Mouse (Mus musculus): ENCODE measurements at regions not wholly inside any gene's neighbourhood (a gene's known extent, or its start where the extent isn't known, plus 50 kb on each side); places are given as distances from the start of the nearest gene placed in this dataset.

GRCm38 (mm10) chr8:35968341-35968740, 202.8 kb downstream of the Gm19410 start:
- H3K4me2 ChIP-seq (ENCODE audit: low read length), result no peak overlapping the region
- H3K9ac ChIP-seq (ENCODE audit: low read length), result no peak overlapping the region
- no peak for ATAC-seq
- no peak overlapping the region for H3K27ac ChIP-seq (ENCODE audit: low read depth, low read length)
- H3K4me3 ChIP-seq (ENCODE audit: low read depth, low read length), result no peak overlapping the region
- no peaks in the 10 kb centered on the region for H3K9me3 ChIP-seq (replicated peaks; ENCODE audit: control insufficient read depth, low read length)
- no peaks in the 10 kb centered on the region for H3K27me3 ChIP-seq (replicated peaks; ENCODE audit: control insufficient read depth, insufficient read depth, low read length)
- H3K4me1 ChIP-seq (ENCODE audit: control insufficient read depth, insufficient read depth, low read length), result no peaks in the 10 kb centered on the region
- DNase-seq (ENCODE audit: low spot score), result no peak
- WGBS, result 90% methylated on average over 9 of the region's 9 CpGs
- no peaks in the 10 kb centered on the region for H3K36me3 ChIP-seq (ENCODE audit: control insufficient read depth, insufficient read depth, low read length)

GRCm38 (mm10) chr8:35971082-35971481, 205.5 kb downstream of the Gm19410 start:
- Histone ChIP-seq H3K4me3 (ENCODE audit: low read depth, low read length) (no peak overlapping the region), H3K9me3 (replicated peaks; ENCODE audit: control insufficient read depth, low read length) (no peaks in the 10 kb centered on the region), H3K27me3 (replicated peaks; ENCODE audit: control insufficient read depth, insufficient read depth, low read length) (no peaks in the 10 kb centered on the region), H3K27ac (ENCODE audit: low read depth, low read length) (no peak overlapping the region), H3K4me2 (ENCODE audit: low read length) (no peak overlapping the region), H3K4me1 (ENCODE audit: control insufficient read depth, insufficient read depth, low read length) (no peaks in the 10 kb centered on the region), H3K36me3 (ENCODE audit: control insufficient read depth, insufficient read depth, low read length) (no peaks in the 10 kb centered on the region), H3K9ac (ENCODE audit: low read length) (no peak overlapping the region)
- ATAC-seq (no peak), DNase-seq (ENCODE audit: low spot score) (no peak)
- WGBS, result 93% methylated on average over 7 of the region's 7 CpGs

GRCm38 (mm10) chr8:35974323-35975029, 208.9 kb downstream of the Gm19410 start:
- H3K4me3 ChIP-seq (ENCODE audit: low read depth, low read length), result no peak overlapping the region
- no peaks in the 10 kb centered on the region for H3K9me3 ChIP-seq (replicated peaks; ENCODE audit: control insufficient read depth, low read length)
- H3K4me1 ChIP-seq (ENCODE audit: control insufficient read depth, insufficient read depth, low read length), result no peaks in the 10 kb centered on the region
- ATAC-seq, result no peak
- no peaks in the 10 kb centered on the region for H3K27me3 ChIP-seq (replicated peaks; ENCODE audit: control insufficient read depth, insufficient read depth, low read length)
- no peaks in the 10 kb centered on the region for H3K36me3 ChIP-seq (ENCODE audit: control insufficient read depth, insufficient read depth, low read length)
- no peak overlapping the region for H3K4me2 ChIP-seq (ENCODE audit: low read length)
- no peak overlapping the region for H3K27ac ChIP-seq (ENCODE audit: low read depth, low read length)
- no peak overlapping the region for H3K9ac ChIP-seq (ENCODE audit: low read length)
- DNase-seq (ENCODE audit: low spot score), result peak; percentile 49
- WGBS, result 50% methylated on average over 10 of the region's 10 CpGs

GRCm38 (mm10) chr8:35979638-35980255, 214.2 kb downstream of the Gm19410 start:
- peaks cover 2% of the 10 kb centered on the region for H3K4me1 ChIP-seq (ENCODE audit: control insufficient read depth, insufficient read depth, low read length)
- WGBS, result 53% methylated on average over 9 of the region's 9 CpGs
- no peak overlapping the region for H3K4me3 ChIP-seq (ENCODE audit: low read depth, low read length)
- peak; percentile 78 for DNase-seq (ENCODE audit: low spot score)
- no peaks in the 10 kb centered on the region for H3K36me3 ChIP-seq (ENCODE audit: control insufficient read depth, insufficient read depth, low read length)
- H3K27me3 ChIP-seq (replicated peaks; ENCODE audit: control insufficient read depth, insufficient read depth, low read length), result no peaks in the 10 kb centered on the region
- H3K9ac ChIP-seq (ENCODE audit: low read length), result no peak overlapping the region
- ATAC-seq, result peak; percentile 73
- no peaks in the 10 kb centered on the region for H3K9me3 ChIP-seq (replicated peaks; ENCODE audit: control insufficient read depth, low read length)
- H3K27ac ChIP-seq (ENCODE audit: low read depth, low read length), result no peak overlapping the region
- H3K4me2 ChIP-seq (ENCODE audit: low read length), result no peak overlapping the region

- peak; percentile 52 for DNase-seq (ENCODE audit: low spot score)
These were observed 217.5 kb downstream of the Gm19410 start for GRCm38 (mm10) chr8:35983083-35983482.

GRCm38 (mm10) chr8:35985152-35985689, 219.6 kb downstream of the Gm19410 start:
- DNase-seq (ENCODE audit: low spot score), result peak; percentile 86
- Histone ChIP-seq H3K9me3 (replicated peaks; ENCODE audit: control insufficient read depth, low read length) (no peaks in the 10 kb centered on the region), H3K4me2 (ENCODE audit: low read length) (no peak overlapping the region), H3K27me3 (replicated peaks; ENCODE audit: control insufficient read depth, insufficient read depth, low read length) (no peaks in the 10 kb centered on the region), H3K4me3 (ENCODE audit: low read depth, low read length) (no peak overlapping the region), H3K9ac (ENCODE audit: low read length) (no peak overlapping the region), H3K4me1 (ENCODE audit: control insufficient read depth, insufficient read depth, low read length) (peaks cover 6% of the 10 kb centered on the region), H3K36me3 (ENCODE audit: control insufficient read depth, insufficient read depth, low read length) (no peaks in the 10 kb centered on the region), H3K27ac (ENCODE audit: low read depth, low read length) (peak overlapping the region; percentile 78)
- ATAC-seq, result peak; percentile 76
- 20% methylated on average over 5 of the region's 5 CpGs for WGBS

More at GRCm38 (mm10) chr8:35983083-35983482, 217.5 kb downstream of the Gm19410 start:
- Histone ChIP-seq H3K9me3 (replicated peaks; ENCODE audit: control insufficient read depth, low read length) (no peaks in the 10 kb centered on the region), H3K4me3 (ENCODE audit: low read depth, low read length) (no peak overlapping the region), H3K4me1 (ENCODE audit: control insufficient read depth, insufficient read depth, low read length) (peaks cover 6% of the 10 kb centered on the region), H3K36me3 (ENCODE audit: control insufficient read depth, insufficient read depth, low read length) (no peaks in the 10 kb centered on the region), H3K9ac (ENCODE audit: low read length) (no peak overlapping the region), H3K4me2 (ENCODE audit: low read length) (no peak overlapping the region), H3K27me3 (replicated peaks; ENCODE audit: control insufficient read depth, insufficient read depth, low read length) (no peaks in the 10 kb centered on the region), H3K27ac (ENCODE audit: low read depth, low read length) (no peak overlapping the region)
- WGBS, result 41% methylated on average over 2 of the region's 2 CpGs
- ATAC-seq, result no peak

- 73% methylated on average over 5 of the region's 5 CpGs for WGBS
- ATAC-seq (no peak), DNase-seq (ENCODE audit: low spot score) (no peak)
- Histone ChIP-seq H3K4me2 (ENCODE audit: low read length) (no peak overlapping the region), H3K9ac (ENCODE audit: low read length) (no peak overlapping the region), H3K9me3 (replicated peaks; ENCODE audit: control insufficient read depth, low read length) (no peaks in the 10 kb centered on the region), H3K27me3 (replicated peaks; ENCODE audit: control insufficient read depth, insufficient read depth, low read length) (no peaks in the 10 kb centered on the region), H3K27ac (ENCODE audit: low read depth, low read length) (no peak overlapping the region), H3K4me1 (ENCODE audit: control insufficient read depth, insufficient read depth, low read length) (peaks cover 14% of the 10 kb centered on the region), H3K4me3 (ENCODE audit: low read depth, low read length) (no peak overlapping the region), H3K36me3 (ENCODE audit: control insufficient read depth, insufficient read depth, low read length) (no peaks in the 10 kb centered on the region)
These were observed 221.7 kb downstream of the Gm19410 start for GRCm38 (mm10) chr8:35987327-35987726.

GRCm38 (mm10) chr8:35991013-35991412, 225.4 kb downstream of the Gm19410 start:
- 46% methylated on average over 5 of the region's 5 CpGs for WGBS
- Histone ChIP-seq H3K27ac (ENCODE audit: low read depth, low read length) (peak overlapping the region; percentile 48; the same call in 1 of the 2 replicates), H3K36me3 (ENCODE audit: control insufficient read depth, insufficient read depth, low read length) (no peaks in the 10 kb centered on the region), H3K27me3 (replicated peaks; ENCODE audit: control insufficient read depth, insufficient read depth, low read length) (no peaks in the 10 kb centered on the region), H3K4me3 (ENCODE audit: low read depth, low read length) (no peak overlapping the region), H3K4me1 (ENCODE audit: control insufficient read depth, insufficient read depth, low read length) (peaks cover 8% of the 10 kb centered on the region), H3K9ac (ENCODE audit: low read length) (no peak overlapping the region), H3K4me2 (ENCODE audit: low read length) (no peak overlapping the region), H3K9me3 (replicated peaks; ENCODE audit: control insufficient read depth, low read length) (no peaks in the 10 kb centered on the region)
- ATAC-seq (peak; percentile 86), DNase-seq (ENCODE audit: low spot score) (peak; percentile 72)

Measured in forebrain, embryonic 14.5 days (tissue).